In the genomic region with DNA sequence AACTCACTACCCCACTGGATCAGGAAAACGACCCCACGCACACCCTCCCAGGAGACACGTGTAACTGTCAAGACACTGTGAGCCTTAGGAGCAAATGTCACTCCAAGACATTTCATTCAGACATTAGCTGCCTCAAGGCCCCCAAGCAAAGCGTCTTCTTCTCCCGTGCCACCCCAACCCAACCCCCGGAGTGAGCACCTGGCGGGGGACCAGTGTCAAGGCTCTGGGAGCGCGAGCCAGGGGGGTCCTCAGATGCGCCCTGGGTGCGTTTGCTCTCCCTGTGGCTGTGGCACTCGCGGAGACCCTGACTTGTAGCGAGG, we compare ENCODE assay signal across 8 mouse cellular contexts. TPM values are rescaled to one million over a fixed set of nuclear protein-coding genes. Genes with fewer than 3 reads are reported as not detected.
DNase-seq lines count a peak whose midpoint lies in the region; ATAC-seq and TF ChIP-seq lines count a peak whose summit lies in the region.

No protein-coding gene starts in this region.

- H3K27me3 ChIP-seq in intestine, postnatal 0 days (replicated peaks; ENCODE audit: control insufficient read depth, insufficient read depth, low read length) = peaks cover 32% of the 10 kb centered on the region
- H3K27me3 ChIP-seq in neural tube, embryonic 11.5 days (ENCODE audit: control insufficient read depth, insufficient read depth, low read length) = 0 out of 2 replicates have a peak, but pooled peaks cover 6% of the 10 kb centered on the region

- WGBS in intestine, postnatal 0 days = 0% methylated on average over 14 of the region's 14 CpGs
- 1% methylated on average over 14 of the region's 14 CpGs for WGBS in neural tube, embryonic 11.5 days

- peak overlapping the region; percentile 46; the same call in 1 of the 2 replicates for H3K9ac ChIP-seq in intestine, postnatal 0 days (ENCODE audit: low read depth, low read length)
- peak overlapping the region; percentile 62 for H3K9ac ChIP-seq in neural tube, embryonic 11.5 days (ENCODE audit: low read length)

- no peak for TF ChIP-seq CTCF in gastrocnemius, adult 2 months (IDR thresholded peaks at IDR 0.05)
- no peak for TF ChIP-seq CTCF in intestine, postnatal 0 days (IDR thresholded peaks at IDR 0.05; ENCODE audit: low read depth)

- H3K9me3 ChIP-seq in intestine, postnatal 0 days (ENCODE audit: control insufficient read depth) = no peaks in the 10 kb centered on the region
- H3K9me3 ChIP-seq in neural tube, embryonic 11.5 days (ENCODE audit: control insufficient read depth, low read length) = no peaks in the 10 kb centered on the region

- intact Hi-C loops in gastrocnemius, adult 2 months (cut with DNase I) = loop anchor here (5.0 to 10.0 kb wide), 2 partner anchors 123 to 270 kb away; no protein-coding TSS in a partner anchor
- intact Hi-C loops in gastrocnemius, postnatal 36 days (cut with DNase I) = loop anchor here (1.0 to 5.0 kb wide), 2 partner anchors 267 to 368 kb away; no protein-coding TSS in a partner anchor
- intact Hi-C loops in left cerebral cortex, postnatal 10 days (cut with DNase I) = loop anchor here (2.0 to 10.0 kb wide), 3 partner anchors 262 to 1260 kb away; no protein-coding TSS in a partner anchor

- no peaks in the 10 kb centered on the region for H3K4me1 ChIP-seq in intestine, postnatal 0 days (replicated peaks; ENCODE audit: control insufficient read depth, insufficient read depth, low read length)
- peaks cover 7% of the 10 kb centered on the region; the same call in 1 of the 2 replicates for H3K4me1 ChIP-seq in neural tube, embryonic 11.5 days (ENCODE audit: control insufficient read depth, insufficient read depth, low read length)

- H3K27ac ChIP-seq in gastrocnemius, adult 2 months = peak overlapping the region; percentile 21; the same call in 1 of the 2 replicates
- no peak overlapping the region for H3K27ac ChIP-seq in intestine, postnatal 0 days (ENCODE audit: low read depth, low read length)
- no peak overlapping the region for H3K27ac ChIP-seq in neural tube, embryonic 11.5 days (ENCODE audit: low read depth, low read length)

- H3K4me2 ChIP-seq in intestine, postnatal 0 days (replicated peaks; ENCODE audit: low read depth) = peak overlapping the region; percentile 79
- peak overlapping the region; percentile 89 for H3K4me2 ChIP-seq in neural tube, embryonic 11.5 days (ENCODE audit: low read depth)

- H3K4me3 ChIP-seq in gastrocnemius, adult 2 months = peak overlapping the region; percentile 83
- H3K4me3 ChIP-seq in intestine, postnatal 0 days (ENCODE audit: low read depth, low read length) = peak overlapping the region; percentile 51
- peak overlapping the region; percentile 65 for H3K4me3 ChIP-seq in neural tube, embryonic 11.5 days (ENCODE audit: low read depth, low read length)

- no peak for ATAC-seq in intestine, postnatal 0 days
- ATAC-seq in neural tube, embryonic 11.5 days (ENCODE audit: insufficient read depth, low FRiP score, low TSS enrichment) = no peak; the same call in 1 of the 2 replicates
- no peak for ATAC-seq in erythroid progenitor cell, adult 5-6 weeks (replicated peaks; ENCODE audit: low FRiP score, poor library complexity, severe bottlenecking)

- H3K36me3 ChIP-seq in intestine, postnatal 0 days (ENCODE audit: control insufficient read depth, insufficient read depth) = no peaks in the 10 kb centered on the region
- H3K36me3 ChIP-seq in neural tube, embryonic 11.5 days (ENCODE audit: control insufficient read depth, insufficient read depth, low read length) = no peaks in the 10 kb centered on the region

- no peak for DNase-seq in gastrocnemius, adult 2 months
- DNase-seq in gastrocnemius, postnatal 36 days = no peak
- DNase-seq in thymus, postnatal 10 days (ENCODE audit: low spot score in 2 of 2) = peak; percentile 37 to 38
- no peak for DNase-seq in thymus, postnatal 14 days
- DNase-seq in neural tube, embryonic 11.5 days (ENCODE audit: low spot score) = no peak
- DNase-seq in left cerebral cortex, postnatal 10 days (ENCODE audit: extremely low spot score in 1 of 2, low spot score in 2 of 2) = no peak

RNA-seq across cellular contexts. Expression of a gene that starts 7.6 kb away (rescaled TPM):
- total RNA-seq in gastrocnemius, adult 2 months (2021) = under 1 TPM; 0.31 to 0.78 TPM
- 1 to 10 TPM in 1 of 2 experiments, under 1 TPM in 1; 0.82 to 1.8 TPM for total RNA-seq in gastrocnemius, postnatal 36 days (2021)
- 1.0 and 2.0 TPM in 2 replicates for polyA plus RNA-seq in intestine, postnatal 0 days (2015; fragmentation: Nextera tagmentation; extraction: Ambion mirVana)
- 5.4 and 5.9 TPM in 2 replicates for polyA plus RNA-seq in neural tube, embryonic 11.5 days (2014; fragmentation: Nextera tagmentation; extraction: Ambion mirVana)
- total RNA-seq in erythroid progenitor cell, adult 5-6 weeks (2015; ENCODE audit: low replicate concordance) = not detected in 2 replicates
- 0.90 TPM in 1 of 2 replicates, not detected in the other for total RNA-seq in erythroid progenitor cell, adult 5-6 weeks (2017; ENCODE audit: low replicate concordance)
- total RNA-seq in left cerebral cortex, postnatal 10 days (2021) = 1 to 10 TPM; 8.6 to 9.0 TPM

Comparison
In these comparisons a context has a peak if more than half of its experiments do, and no peak if none do; other contexts are left out.
1. DNase-seq: peak in thymus, postnatal 10 days (2 of 2); none in gastrocnemius, adult 2 months (single experiment), gastrocnemius, postnatal 36 days (0 of 2), thymus, postnatal 14 days (single experiment), neural tube, embryonic 11.5 days (single experiment) and left cerebral cortex, postnatal 10 days (0 of 2).
2. Peak in every context shown above with its lines, with median percentiles within 50 percentile points of each other: H3K4me3 ChIP-seq.